Mouse (Mus musculus) midbrain, embryonic 13.5 days (tissue): ENCODE results near the gene Helz2. TPM values are rescaled to one million over a fixed set of nuclear protein-coding genes. Genes with fewer than 3 reads are reported as not detected.
"Not testable (repeated sequence)": the region's sequence is repeated elsewhere in the genome, so short reads cannot be mapped to it uniquely, and the experiment has no call there.

ENCODE experiments used
- ATAC-seq: fragments of 200-750 bp; cut with Nextera tagmentation; 2 replicates; pipeline ENCODE4 v1.8.0; 2017; ENCODE audit warnings: mild to moderate bottlenecking, moderate TSS enrichment, moderate library complexity
- H3K27ac ChIP-seq: fragments of 300-500 bp; sonication (generic); 2 replicates; pipeline ENCODE4 v1.5.1; 2015; ENCODE audit warnings: inconsistent platforms, mild to moderate bottlenecking, moderate library complexity
- H3K27me3 ChIP-seq: fragments of 300-500 bp; sonication (generic); 2 replicates; pipeline ENCODE4 v1.6.1; 2015; ENCODE audit warnings: mild to moderate bottlenecking, inconsistent platforms
- H3K36me3 ChIP-seq: fragments of 300-500 bp; sonication (generic); 2 replicates; pipeline ENCODE4 v1.6.1; 2015; ENCODE audit warnings: mild to moderate bottlenecking, inconsistent platforms
- H3K4me1 ChIP-seq: fragments of 300-500 bp; sonication (generic); replicated peaks from 2 replicates; pipeline ENCODE4 v1.6.1; 2015; ENCODE audit warnings: inconsistent platforms
- H3K4me2 ChIP-seq: fragments of 300-500 bp; sonication (generic); replicated peaks from 2 replicates; pipeline ENCODE4 v1.6.1; 2015; ENCODE audit warnings: moderate library complexity, mild to moderate bottlenecking, inconsistent platforms
- H3K4me3 ChIP-seq: fragments of 300-500 bp; sonication (generic); replicated peaks from 2 replicates; pipeline ENCODE4 v1.5.1; 2015; ENCODE audit warnings: mild to moderate bottlenecking, inconsistent platforms
- H3K9ac ChIP-seq: fragments of 300-500 bp; sonication (generic); replicated peaks from 2 replicates; pipeline ENCODE4 v1.6.1; 2015; ENCODE audit warnings: mild to moderate bottlenecking, inconsistent platforms
- H3K9me3 ChIP-seq: fragments of 300-500 bp; sonication (generic); 2 replicates; pipeline ENCODE4 v1.6.1; 2016; ENCODE audit warnings: mild to moderate bottlenecking, inconsistent platforms
- WGBS: fragments of 180-500 bp; shearing (Covaris S2); methylation state at CpG from one replicate; pipeline ENCODE4 v1.1.7; 2015; 5-methylcytosine and 5-hydroxymethylcytosine counted together
- polyA plus RNA-seq: library from polyadenylated mRNA; unstranded; fragments of >200 nt; fragmentation: Nextera tagmentation; extraction: Ambion mirVana; gene quantifications from 2 replicates; pipeline ENCODE4 v1.2.1, GENCODE M21; 2015

Helz2 gene
- polyA plus RNA-seq: 0.34 TPM in 2 replicates

DNA sequence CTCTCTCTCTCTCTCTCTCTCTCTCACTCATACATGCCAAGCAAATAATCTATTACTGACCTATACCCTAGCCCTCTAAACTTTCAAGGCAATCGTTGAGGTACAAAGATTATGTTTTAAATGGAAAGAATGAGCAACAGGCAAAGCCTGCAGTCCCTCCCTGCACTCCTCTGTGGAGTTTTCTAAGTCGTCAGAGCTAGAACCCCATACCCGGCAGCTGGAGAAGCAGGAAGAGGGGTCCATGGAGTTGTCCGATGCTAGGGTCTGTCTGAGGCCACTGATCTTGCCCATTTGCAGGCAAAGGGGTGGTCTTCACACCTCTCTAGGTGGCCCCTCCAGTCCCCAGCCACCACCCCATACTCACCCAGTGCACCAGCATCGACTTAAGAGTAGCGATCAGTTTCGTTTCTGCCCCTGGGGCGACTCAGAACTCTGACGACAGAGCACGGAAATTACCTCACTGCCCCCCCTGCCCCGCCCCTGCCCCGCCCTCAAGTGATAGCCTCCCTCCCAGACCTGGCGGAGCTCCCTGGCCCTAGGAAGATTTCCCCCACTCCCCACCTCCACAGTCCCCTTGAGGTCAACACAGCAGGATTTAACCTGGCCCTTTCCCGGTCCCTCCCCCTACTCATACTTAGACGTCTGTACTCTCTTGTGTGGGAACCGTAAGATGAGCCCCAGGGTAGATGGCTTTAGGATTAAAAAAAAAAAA is at the start of gene Helz2:
Gene Helz2 (minus strand): TSS at position 426 of the 712 bp plus-strand sequence.
- Histone ChIP-seq H3K4me3 (0 out of 2 replicates have a peak within 1 kb of the TSS, but pooled peaks have one; percentile 11), H3K9ac (no peak within 1 kb of the TSS), H3K27ac (no peak within 1 kb of the TSS), H3K4me1 (peaks cover 7% of the 10 kb centered on the region; the same call in 1 of the 2 replicates), H3K27me3 (no peaks in the 10 kb centered on the region), H3K36me3 (no peaks in the 10 kb centered on the region), H3K9me3 (no peaks in the 10 kb centered on the region), H3K4me2 (peak within 1 kb of the TSS; percentile 41)
- no peak for ATAC-seq
- 12% methylated on average over 16 of the region's 16 CpGs for WGBS

DNA sequence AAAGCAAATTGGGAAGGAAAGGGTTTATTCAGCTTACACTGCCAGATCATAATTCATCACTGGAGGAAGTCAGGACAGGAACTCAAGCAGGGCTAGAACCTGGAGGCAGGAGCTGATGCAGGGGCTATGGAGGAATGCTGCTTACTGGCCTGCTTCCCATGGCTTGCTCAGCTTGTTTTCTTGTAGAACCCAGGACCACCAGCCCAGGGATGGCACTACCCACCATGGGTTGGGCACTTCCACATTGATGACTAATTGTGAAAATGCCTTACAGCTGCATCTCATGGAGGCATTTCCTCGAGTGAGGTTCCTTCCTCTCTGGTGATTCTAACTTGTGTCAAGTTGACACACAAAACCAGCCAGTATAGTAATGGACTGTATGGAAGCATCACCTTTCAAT is 49.1 kb upstream of the Helz2 start:
- Histone ChIP-seq H3K9ac (no peak overlapping the region), H3K36me3 (peaks cover 4% of the 10 kb centered on the region; the same call in 1 of the 2 replicates), H3K4me1 (peaks cover 22% of the 10 kb centered on the region), H3K4me2 (no peak overlapping the region), H3K4me3 (no peak overlapping the region), H3K9me3 (no peaks in the 10 kb centered on the region), H3K27ac (no peak overlapping the region), H3K27me3 (no peaks in the 10 kb centered on the region)
- no peak for ATAC-seq
- WGBS: 80% methylated on average over 1 of the region's 1 CpGs

DNA sequence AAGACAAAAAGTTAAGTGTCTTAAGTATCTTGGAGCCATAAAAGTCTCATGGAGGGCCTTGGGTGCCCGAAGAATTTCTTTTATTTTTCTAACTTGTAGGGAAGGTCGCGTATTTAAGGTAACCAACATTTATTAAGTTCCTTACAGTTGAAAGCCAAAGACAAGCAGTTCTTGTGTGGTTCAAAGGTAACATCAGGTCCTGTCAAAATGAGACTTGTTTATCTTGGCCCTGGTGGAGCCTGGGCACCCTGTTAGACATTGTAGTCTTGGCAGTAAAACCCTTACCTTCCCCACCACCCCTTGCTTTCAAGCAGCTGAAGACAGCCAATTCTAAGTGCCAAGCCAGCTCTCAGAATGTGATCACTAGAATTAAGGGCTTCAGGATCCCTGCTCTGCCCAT is 46.9 kb upstream of the Helz2 start:
- Histone ChIP-seq H3K9me3 (no peaks in the 10 kb centered on the region), H3K27me3 (no peaks in the 10 kb centered on the region), H3K4me2 (peak overlapping the region; percentile 65), H3K27ac (no peak overlapping the region), H3K4me1 (peaks cover 22% of the 10 kb centered on the region), H3K9ac (peak overlapping the region; percentile 55), H3K36me3 (peaks cover 9% of the 10 kb centered on the region; the same call in 1 of the 2 replicates), H3K4me3 (peak overlapping the region; percentile 68)
- no peak for ATAC-seq
- 85% methylated on average over 3 of the region's 3 CpGs for WGBS

DNA sequence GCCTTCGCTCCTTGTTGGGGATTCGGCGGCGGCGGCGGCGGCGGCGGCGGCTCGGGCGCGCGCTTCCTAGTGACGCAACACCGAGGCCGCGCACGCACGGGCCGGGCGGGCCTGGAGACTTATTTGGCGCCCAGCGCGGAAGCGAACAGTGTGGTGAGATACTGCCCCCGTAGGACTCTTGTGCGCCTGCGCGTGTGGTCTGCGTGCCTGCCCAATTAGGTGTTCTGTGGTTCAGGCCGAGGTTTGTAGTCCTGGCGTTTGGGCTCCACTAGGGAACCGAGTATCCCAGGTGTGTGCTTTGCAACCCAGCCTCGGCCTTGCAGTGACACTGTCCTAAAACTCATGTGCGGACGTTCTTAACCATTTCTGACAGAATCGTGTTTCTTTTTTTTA is 46.1 kb upstream of the Helz2 start, which contains the start of gene Gmeb2:
Gene Gmeb2 (minus strand): TSS at position 78 of the 393 bp plus-strand sequence.
- peak; percentile 96 for ATAC-seq
- H3K4me1 ChIP-seq: peaks cover 22% of the 10 kb centered on the region
- WGBS: under 1% methylated on average over 22 of the region's 38 CpGs
- H3K4me3 ChIP-seq: peak within 1 kb of the TSS; percentile 68
- H3K36me3 ChIP-seq: peaks cover 15% of the 10 kb centered on the region
- not testable (repeated sequence) for H3K9me3 ChIP-seq, H3K27me3 ChIP-seq
- peak within 1 kb of the TSS; percentile 71 for H3K4me2 ChIP-seq
- H3K27ac ChIP-seq: peak within 1 kb of the TSS; percentile 96
- peak within 1 kb of the TSS; percentile 94 for H3K9ac ChIP-seq

DNA sequence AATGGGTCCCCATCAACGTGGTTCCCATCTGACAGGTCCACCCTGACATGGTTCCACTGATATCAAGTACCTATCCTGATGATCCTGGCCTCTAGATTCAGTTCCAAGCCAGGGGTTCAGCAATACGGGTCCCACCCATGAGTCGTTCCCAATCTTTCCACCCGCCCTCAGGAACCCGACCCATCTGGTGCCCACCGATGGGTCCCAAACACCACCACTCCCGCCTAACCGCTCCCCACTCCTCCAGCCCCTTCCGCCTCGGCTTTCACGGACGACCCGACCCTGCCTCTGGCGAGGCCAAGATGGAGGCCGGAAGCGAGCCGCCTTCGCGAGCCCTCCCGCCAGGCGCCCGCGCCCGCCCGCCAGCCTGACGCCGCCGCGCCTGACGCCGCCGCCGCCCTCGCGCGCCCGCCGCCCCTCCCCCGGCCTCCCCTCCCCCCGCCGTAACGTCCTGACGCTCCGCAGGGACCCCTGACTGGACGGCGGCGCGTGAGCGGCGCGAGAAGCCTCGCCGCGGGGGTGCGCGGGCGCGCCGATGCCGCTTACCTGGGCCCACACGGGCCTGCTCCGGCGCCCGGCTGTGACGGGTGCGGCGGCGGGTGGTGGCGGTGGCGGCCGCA is 45.6 kb upstream of the Helz2 start:
- 0% methylated on average over 24 of the region's 71 CpGs for WGBS
- Histone ChIP-seq H3K9me3 (no peaks in the 10 kb centered on the region), H3K27me3 (no peaks in the 10 kb centered on the region), H3K4me3 (peak overlapping the region; percentile 68), H3K27ac (peak overlapping the region; percentile 96), H3K36me3 (peaks cover 15% of the 10 kb centered on the region), H3K9ac (peak overlapping the region; percentile 94), H3K4me2 (peak overlapping the region; percentile 71), H3K4me1 (peaks cover 22% of the 10 kb centered on the region)
- peak; percentile 91 for ATAC-seq

DNA sequence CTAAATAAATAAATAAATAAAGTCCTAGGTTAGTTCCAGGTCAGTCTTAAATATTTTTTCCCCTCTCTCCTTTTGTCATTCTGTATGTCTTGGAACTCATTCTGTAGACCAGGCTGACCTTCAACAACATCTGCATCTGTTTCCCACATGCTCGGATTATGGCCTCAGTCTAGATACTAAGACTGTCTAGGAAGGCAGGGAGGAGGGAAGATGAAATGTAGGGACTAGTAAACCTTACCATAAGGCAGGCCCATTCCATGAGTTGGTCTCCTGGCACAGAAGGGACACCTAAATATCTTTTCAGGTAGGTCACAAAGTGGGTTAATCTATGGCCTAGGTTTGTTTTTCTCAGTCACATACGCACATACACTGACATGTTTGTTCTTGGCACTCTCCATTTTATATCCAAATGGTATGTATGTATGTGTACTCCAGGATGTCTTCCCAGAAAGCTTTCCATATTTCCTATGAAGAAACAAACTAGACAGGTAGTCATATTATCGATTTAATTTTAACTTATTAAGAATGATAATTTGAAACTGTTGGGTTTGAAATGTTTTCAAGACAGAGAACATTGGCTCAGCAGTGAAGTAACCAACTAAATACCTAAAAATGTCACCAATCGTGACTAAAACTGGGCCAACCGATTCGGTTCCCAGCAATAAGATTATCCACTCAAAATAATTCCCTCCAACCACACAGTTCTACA is 45.0 kb upstream of the Helz2 start:
- peak overlapping the region; percentile 68 for H3K4me3 ChIP-seq
- peaks cover 22% of the 10 kb centered on the region for H3K4me1 ChIP-seq
- H3K27me3 ChIP-seq: no peaks in the 10 kb centered on the region
- H3K27ac ChIP-seq: peak overlapping the region; percentile 96
- peak overlapping the region; percentile 71 for H3K4me2 ChIP-seq
- H3K9ac ChIP-seq: peak overlapping the region; percentile 94
- no peak for ATAC-seq
- H3K9me3 ChIP-seq: no peaks in the 10 kb centered on the region
- WGBS: 59% methylated on average over 6 of the region's 6 CpGs
- H3K36me3 ChIP-seq: peaks cover 21% of the 10 kb centered on the region

DNA sequence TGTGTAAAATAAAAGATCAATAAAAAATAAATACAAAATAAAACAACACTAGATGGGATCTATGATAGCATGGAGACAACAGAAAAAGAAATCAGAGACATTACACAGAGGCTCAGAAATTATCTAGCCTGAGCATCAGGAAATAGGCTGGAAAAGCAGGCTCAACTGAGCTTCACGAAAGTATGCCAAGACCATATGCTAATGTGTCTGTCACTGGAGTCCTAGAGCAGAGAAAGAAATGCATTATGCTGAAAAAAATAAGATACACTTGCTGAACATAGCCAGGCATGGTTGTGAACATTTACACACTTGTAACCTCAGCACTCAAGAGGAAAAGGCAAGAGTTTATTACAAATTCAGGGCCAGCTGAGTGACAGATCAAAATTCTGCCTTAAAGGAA is 38.1 kb upstream of the Helz2 start:
- Histone ChIP-seq H3K4me2 (no peak overlapping the region), H3K27me3 (no peaks in the 10 kb centered on the region), H3K9me3 (no peaks in the 10 kb centered on the region), H3K36me3 (peaks cover 57% of the 10 kb centered on the region), H3K9ac (no peak overlapping the region), H3K27ac (no peak overlapping the region), H3K4me3 (no peak overlapping the region), H3K4me1 (no peaks in the 10 kb centered on the region)
- no peak for ATAC-seq
- 88% methylated on average over 1 of the region's 1 CpGs for WGBS

DNA sequence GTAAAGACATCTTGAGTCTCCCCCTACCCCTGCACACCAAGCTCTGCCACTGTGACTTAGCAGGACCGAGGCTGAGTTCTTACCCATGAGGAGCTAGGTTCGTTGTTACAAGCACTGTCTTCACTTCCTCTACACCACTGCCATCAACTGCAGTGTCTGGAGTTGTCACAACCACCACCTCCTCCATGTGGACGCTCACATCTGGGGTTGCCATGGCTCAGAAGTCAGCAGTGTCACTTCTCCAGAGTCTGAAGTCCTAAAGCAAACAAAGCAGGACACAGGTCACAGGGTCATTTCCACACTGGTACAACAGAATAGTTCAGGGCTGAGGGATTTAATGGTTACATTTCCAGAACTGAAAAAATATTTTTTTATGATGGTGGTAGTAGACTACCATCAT is 36.0 kb upstream of the Helz2 start:
- Histone ChIP-seq H3K36me3 (peaks cover 58% of the 10 kb centered on the region), H3K4me2 (no peak overlapping the region), H3K27ac (no peak overlapping the region), H3K27me3 (no peaks in the 10 kb centered on the region), H3K4me3 (no peak overlapping the region), H3K9ac (no peak overlapping the region), H3K9me3 (no peaks in the 10 kb centered on the region), H3K4me1 (no peaks in the 10 kb centered on the region)
- no peak for ATAC-seq
- WGBS: 89% methylated on average over 3 of the region's 3 CpGs

DNA sequence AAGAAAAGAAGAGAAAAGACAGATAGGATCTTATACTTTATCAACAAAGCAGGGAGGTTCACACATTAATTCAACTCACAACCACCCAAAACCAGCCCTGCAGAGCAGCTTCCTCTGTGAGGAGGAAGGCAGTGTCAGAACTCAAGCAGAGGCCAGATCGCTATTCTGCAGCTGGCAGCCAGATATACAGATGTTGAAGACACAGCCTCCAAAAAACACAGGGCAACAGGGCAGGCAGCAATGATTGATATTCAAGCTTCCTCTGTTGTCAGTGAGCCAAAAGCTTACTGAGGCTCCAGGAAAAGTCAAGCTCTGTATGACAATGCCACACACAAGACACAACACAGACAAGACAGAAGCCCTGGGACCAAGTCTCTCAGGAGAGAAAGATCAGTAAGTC is 34.9 kb upstream of the Helz2 start:
- ATAC-seq: no peak
- H3K9me3 ChIP-seq: no peaks in the 10 kb centered on the region
- no peak overlapping the region for H3K4me3 ChIP-seq
- H3K27ac ChIP-seq: no peak overlapping the region
- no peaks in the 10 kb centered on the region for H3K27me3 ChIP-seq
- peaks cover 55% of the 10 kb centered on the region for H3K36me3 ChIP-seq
- no peak overlapping the region for H3K9ac ChIP-seq
- no peaks in the 10 kb centered on the region for H3K4me1 ChIP-seq
- WGBS: 86% methylated on average over 1 of the region's 1 CpGs
- no peak overlapping the region for H3K4me2 ChIP-seq

DNA sequence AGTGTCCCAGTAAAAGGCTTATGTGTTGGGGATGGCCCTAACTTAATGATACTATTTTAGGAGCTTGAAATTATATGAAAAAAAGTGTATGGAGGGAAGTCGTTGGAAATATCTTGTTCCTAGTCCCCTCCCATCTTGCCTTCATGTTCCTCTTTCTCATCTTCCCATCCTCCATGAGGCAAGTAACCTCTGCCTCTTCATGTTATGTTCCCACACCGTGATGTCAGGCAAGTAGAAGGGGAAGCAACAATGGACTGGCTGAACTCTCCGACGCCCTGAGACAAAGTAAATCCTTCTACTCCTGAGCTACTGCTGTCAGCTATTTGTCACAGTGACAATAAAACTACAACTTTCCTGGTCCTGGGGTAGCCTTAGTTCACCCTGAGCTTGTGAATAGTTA is 32.8 kb upstream of the Helz2 start:
- Histone ChIP-seq H3K27me3 (no peaks in the 10 kb centered on the region), H3K36me3 (peaks cover 69% of the 10 kb centered on the region), H3K4me1 (no peaks in the 10 kb centered on the region), H3K9me3 (no peaks in the 10 kb centered on the region), H3K27ac (no peak overlapping the region), H3K9ac (no peak overlapping the region), H3K4me3 (no peak overlapping the region), H3K4me2 (no peak overlapping the region)
- no peak for ATAC-seq
- 79% methylated on average over 4 of the region's 4 CpGs for WGBS

DNA sequence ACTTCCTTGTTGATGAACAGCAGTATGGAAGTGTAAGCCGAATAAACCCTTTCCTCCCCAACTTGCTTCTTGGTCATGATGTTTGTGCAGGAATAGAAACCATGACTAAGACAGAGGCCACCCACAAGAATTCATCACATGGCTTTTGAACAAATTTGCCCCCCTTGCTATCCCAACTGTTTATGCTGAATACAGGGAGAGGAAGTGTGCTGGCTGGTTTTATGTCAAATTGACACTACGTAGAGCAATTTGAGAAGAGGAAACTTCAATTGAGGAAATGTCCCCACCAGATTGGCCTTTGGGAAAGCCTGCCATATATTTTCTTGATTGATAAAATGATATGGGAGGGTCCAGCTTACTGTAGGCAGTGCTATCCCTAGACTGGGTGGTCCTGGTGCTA is 32.0 kb upstream of the Helz2 start:
- 97% methylated on average over 2 of the region's 2 CpGs for WGBS
- H3K4me1 ChIP-seq: no peaks in the 10 kb centered on the region
- ATAC-seq: no peak
- H3K4me3 ChIP-seq: no peak overlapping the region
- no peaks in the 10 kb centered on the region for H3K27me3 ChIP-seq
- no peak overlapping the region for H3K27ac ChIP-seq
- H3K36me3 ChIP-seq: peaks cover 75% of the 10 kb centered on the region
- H3K9me3 ChIP-seq: no peaks in the 10 kb centered on the region
- H3K9ac ChIP-seq: no peak overlapping the region
- no peak overlapping the region for H3K4me2 ChIP-seq

DNA sequence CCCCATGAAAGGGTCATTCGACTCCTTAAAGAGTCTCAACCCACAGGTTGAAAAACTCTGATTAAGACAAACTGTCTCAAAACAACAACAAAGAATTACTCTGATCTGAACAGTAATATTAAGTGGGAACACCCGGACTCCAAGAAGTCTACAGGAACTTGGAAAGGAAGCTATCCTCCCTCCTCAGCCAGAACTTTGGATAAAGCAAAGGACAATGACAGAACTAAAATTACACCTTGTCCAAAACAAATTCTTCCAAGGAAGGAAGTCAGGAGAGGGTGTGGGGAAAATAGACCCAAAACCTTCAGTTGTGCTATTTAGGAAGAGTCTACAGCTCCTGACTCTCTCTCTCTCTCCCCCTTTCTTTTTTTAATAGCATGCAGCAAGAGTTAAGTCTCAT is 30.3 kb upstream of the Helz2 start:
- Histone ChIP-seq H3K27ac (no peak overlapping the region), H3K27me3 (no peaks in the 10 kb centered on the region), H3K36me3 (peaks cover 74% of the 10 kb centered on the region), H3K4me1 (no peaks in the 10 kb centered on the region), H3K4me2 (no peak overlapping the region), H3K9ac (no peak overlapping the region), H3K4me3 (no peak overlapping the region), H3K9me3 (no peaks in the 10 kb centered on the region)
- WGBS: 95% methylated on average over 2 of the region's 2 CpGs
- ATAC-seq: no peak
